Mouse (Mus musculus): ENCODE data around the gene Ptprb.
A peak's percentile ranks its signal among the peaks of the same experiment; 100 is the strongest.

The Ptprb gene

DNA sequence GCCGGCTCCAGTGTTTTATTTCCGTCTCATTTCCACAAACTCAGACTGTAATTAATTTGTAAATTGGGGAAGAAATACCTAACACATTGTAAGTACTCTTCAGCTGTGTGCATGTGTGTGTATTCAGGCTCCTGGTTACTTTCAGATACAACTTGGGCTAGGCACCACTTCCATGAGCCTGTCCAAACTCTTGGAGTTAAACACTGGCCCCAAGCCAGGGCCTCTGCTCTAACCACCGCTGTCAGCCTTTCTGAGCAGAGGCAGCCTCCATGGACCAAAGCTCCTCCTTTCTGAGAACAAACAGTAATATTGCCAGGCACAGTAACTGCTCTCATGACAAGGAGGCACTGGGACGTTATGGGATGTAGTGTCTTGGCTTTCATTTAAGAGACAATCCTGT is 101.5 kb downstream of the Ptprb start:
- DNase-seq (ENCODE audit: low spot score): no peak

- no peak for DNase-seq (ENCODE audit: low spot score)
Measured at GRCm38 (mm10) chr10:116382826-116383685, 107.7 kb downstream of the Ptprb start.

- no peak for DNase-seq (ENCODE audit: low spot score)
Measured at GRCm38 (mm10) chr10:116384401-116384800, 109.1 kb downstream of the Ptprb start.

- DNase-seq (ENCODE audit: low spot score): no peak
Measured at GRCm38 (mm10) chr10:116386391-116386885, 111.1 kb downstream of the Ptprb start.

GRCm38 (mm10) chr10:116388840-116389239 is 113.5 kb downstream of the Ptprb start:
- DNase-seq (ENCODE audit: low spot score): no peak

DNA sequence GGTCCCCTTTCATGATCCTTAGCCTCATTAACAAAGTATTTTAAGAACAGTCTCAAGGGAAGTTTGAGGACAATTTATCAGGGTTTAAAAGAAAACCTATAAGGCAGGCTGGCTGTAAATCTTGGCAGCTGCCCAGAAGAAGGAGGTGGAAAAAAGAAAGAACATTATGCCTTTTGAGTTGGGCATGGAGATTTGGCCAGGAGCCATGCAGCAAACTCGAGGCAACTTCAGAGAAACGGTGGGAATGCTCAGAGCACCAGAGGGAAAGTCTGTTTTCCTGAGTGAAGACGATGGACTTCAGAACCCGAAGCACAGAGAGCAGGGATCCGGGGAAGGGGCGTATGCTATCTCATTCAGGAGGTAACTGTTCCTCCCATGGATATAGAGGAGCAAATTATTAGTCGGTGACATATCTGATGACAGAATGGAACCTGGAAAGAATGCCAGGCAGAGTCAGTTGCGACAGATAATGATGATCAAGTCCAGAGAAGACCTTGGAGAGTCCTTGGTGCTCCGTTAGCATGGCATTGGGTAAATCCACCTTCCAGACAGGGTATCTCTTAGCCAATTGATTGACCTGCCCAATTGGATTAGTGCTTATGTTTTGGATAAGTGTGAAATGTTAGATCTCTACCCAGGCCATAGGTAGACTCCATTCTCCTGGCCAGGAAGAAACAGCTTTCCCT is 118.6 kb downstream of the Ptprb start:
- DNase-seq (ENCODE audit: low spot score): peak; percentile 19

- DNase-seq (ENCODE audit: low spot score): no peak
Measured at GRCm38 (mm10) chr10:116394585-116394984, 119.3 kb downstream of the Ptprb start.

- no peak for DNase-seq (ENCODE audit: low spot score)
Measured at GRCm38 (mm10) chr10:116396279-116396678, 121.0 kb downstream of the Ptprb start.

- no peak for DNase-seq (ENCODE audit: low spot score)
Measured at GRCm38 (mm10) chr10:116396966-116397365, 121.6 kb downstream of the Ptprb start.

DNA sequence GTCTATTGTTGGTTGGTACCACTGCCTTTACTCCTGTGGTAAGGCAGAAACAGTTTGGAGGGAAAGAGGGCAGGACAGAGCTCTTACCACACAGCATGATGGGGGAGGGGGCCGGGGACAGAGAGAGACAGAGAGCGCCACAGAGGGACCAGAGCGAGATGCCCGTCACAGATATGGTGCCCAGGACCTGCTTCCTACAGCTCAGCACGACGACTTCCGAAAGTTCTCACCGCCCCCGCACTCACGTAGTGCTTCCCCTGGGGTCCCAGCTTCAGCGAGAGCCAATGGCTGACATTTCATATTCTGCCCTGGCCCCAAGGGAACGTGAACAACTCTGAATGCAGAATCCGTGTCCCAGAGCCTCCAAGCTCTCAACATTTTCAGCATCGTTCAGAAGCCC is 122.2 kb downstream of the Ptprb start:
- no peak for DNase-seq (ENCODE audit: low spot score)

DNA sequence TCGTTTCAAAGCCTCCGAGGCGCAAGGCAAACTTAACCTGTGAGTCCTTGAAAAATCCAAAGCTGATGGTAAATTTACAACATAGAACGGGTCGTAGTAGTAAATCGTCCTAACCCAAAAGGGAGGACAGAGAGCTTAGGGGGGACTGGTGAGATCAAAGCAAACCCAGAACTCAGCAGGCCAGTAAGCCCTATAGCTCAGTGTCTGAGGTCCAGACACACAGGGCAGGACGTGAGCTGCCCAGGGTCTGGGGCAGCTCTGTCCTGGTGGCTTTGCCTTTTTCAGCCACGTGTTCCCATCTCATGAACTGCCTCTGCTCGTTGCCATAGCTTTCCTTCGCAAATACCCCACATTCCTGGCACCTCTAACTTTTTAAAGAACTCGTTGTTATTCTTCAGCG is 122.7 kb downstream of the Ptprb start:
- no peak for DNase-seq (ENCODE audit: low spot score)

GRCm38 (mm10) chr10:116402742-116403425 is 127.6 kb downstream of the Ptprb start:
- no peak for DNase-seq (ENCODE audit: low spot score)

GRCm38 (mm10) chr10:116403679-116404078 is 128.4 kb downstream of the Ptprb start:
- DNase-seq (ENCODE audit: low spot score): no peak

- DNase-seq (ENCODE audit: low spot score): no peak
Measured at GRCm38 (mm10) chr10:116405011-116405410, 129.7 kb downstream of the Ptprb start.

- no peak for DNase-seq (ENCODE audit: low spot score)
Measured at GRCm38 (mm10) chr10:116407684-116408359, 132.5 kb downstream of the Ptprb start.

DNA sequence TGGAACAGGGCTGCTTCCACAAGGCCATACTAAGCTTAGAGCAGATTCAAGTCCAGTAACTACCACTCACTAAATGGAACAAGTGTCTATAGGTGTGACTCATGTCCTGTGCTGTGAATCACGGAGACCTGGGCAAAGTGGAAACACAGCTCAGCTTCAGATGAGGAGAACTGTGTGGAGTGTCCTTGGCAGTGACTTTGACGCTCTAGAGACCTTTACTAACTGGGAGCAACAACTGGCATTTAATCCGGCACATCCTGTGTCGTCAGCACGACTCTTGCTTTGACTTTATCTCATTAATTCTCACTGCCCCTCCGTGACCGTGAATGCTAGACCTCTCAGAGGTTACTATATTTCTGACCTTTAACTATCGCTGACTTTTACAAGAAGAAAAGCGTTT is 135.5 kb downstream of the Ptprb start:
- no peak for DNase-seq (ENCODE audit: low spot score)

DNA sequence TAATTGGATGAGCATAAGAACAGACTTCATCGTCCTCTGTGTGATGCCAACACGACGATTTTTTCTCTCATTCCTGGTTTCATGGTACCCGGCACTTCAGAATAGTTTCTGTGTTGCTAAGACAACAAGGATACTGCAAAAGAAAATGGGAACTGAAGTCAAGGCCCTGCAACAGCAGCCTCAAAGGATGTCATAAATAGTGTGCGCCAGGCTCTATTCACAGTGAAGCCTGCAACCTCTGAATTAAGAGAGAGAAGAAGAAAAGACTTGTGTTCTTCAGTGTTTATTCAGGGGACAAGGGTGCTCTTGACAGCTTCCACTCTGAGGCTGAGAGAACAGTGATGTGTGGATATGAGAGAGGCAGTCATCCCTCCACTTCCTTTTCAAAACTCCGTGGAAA is 140.8 kb downstream of the Ptprb start:
- DNase-seq (ENCODE audit: low spot score): no peak

- no peak for DNase-seq (ENCODE audit: low spot score)
Measured at GRCm38 (mm10) chr10:116416726-116417125, 141.4 kb downstream of the Ptprb start.

DNA sequence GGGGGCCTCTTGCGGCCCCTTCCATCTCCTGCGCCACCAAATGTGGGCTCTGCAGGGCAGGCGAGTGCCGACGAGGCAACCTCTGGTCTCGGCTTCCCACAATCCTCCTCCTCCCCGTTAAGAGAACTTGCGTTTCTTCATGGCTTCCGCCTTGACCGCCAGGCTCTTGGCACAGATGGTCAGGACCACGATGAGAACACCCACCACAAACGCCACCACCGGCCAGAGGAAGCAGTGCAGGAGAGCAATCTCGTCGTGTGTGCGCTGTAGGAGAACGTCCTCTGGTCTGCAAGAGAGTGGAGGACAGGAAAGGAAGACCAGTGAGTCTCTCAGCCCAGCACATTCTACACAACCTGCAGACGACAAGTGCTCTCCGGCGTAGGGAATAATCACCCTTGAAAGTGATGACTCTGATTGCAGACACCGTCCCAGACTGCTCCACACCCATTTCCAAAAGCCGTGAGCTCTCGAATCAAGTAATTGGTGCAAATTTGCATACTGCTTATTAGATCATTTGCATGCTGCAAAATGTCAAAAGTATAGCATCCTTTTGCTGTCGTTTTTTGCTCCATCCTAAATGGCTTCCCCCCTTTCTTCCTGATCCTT is 142.9 kb downstream of the Ptprb start:
- no peak for DNase-seq (ENCODE audit: low spot score)

GRCm38 (mm10) chr10:116420976-116421375 is 145.7 kb downstream of the Ptprb start:
- no peak for DNase-seq (ENCODE audit: low spot score)

DNA sequence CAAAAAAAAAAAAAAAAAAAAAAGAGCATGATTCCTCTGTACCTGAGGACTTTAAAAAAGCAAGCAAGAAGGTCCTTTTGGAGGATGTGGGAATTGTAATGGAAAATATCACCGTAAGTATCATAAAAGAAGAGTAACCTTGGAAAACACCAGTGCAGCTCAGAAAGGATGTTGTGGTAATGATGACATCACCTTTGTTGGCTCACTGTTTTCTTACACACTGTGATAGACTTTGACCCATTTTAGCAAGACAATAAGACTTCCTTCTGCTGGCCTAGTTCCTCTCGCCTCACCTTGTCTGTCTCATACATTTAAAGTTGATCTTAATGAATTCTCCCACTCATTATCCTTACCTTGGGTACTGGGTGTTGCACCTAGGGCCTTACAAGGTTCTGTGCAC is 147.2 kb downstream of the Ptprb start:
- no peak for DNase-seq (ENCODE audit: low spot score)

DNA sequence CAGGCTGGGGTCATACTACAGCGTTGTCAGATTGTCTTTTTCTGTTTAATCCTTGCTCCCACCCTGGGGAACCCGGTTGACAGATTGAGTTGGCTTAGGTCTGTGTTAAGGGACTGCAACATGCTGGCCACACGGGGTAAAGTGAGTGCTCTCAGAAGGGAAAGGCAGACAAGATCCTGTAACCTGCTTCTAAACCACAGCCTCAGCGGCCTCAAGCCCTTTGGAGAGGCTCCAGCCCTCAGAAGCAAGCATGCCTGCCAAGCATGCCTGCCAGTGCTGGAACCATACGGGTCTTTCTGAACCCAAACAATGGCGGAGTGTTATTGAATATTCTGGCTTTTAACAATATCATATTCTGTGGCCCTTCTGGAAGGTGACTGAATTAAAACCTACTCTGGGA is 149.6 kb downstream of the Ptprb start:
- no peak for DNase-seq (ENCODE audit: low spot score)
